Mouse (Mus musculus) heart, embryonic 14.5 days (tissue): ENCODE data around the gene Tcp10a. TPM values are rescaled to one million over a fixed set of nuclear protein-coding genes. Genes with fewer than 3 reads are reported as not detected.
"Not testable (repeated sequence)": the region's sequence is repeated elsewhere in the genome, so short reads cannot be mapped to it uniquely, and the experiment has no call there.

ENCODE experiments used
- ATAC-seq: fragments of 200-750 bp; cut with Nextera tagmentation; 2 replicates; pipeline ENCODE4 v1.8.0; 2017; ENCODE audit warnings: low read depth, moderate TSS enrichment; ENCODE audit not compliant: insufficient number of reproducible peaks, insufficient read depth, low FRiP score
- H3K27ac ChIP-seq, 2 experiments: fragments of 200-500 bp in 1 of 2; fragments of 300-500 bp in 1 of 2; sonication (generic) in 1 of 2; replicated peaks in 1 of 2; 2 replicates each; pipeline ENCODE4 v1.5.1; 2012 to 2014; ENCODE audit warnings: low read depth in 2 of 2, low read length in 2 of 2, control low read depth in 1 of 2, mild to moderate bottlenecking in 1 of 2, mixed read lengths in 1 of 2; ENCODE audit not compliant: control insufficient read depth in 1 of 2, insufficient read depth in 1 of 2
- H3K27me3 ChIP-seq: fragments of 300-500 bp; sonication (generic); 2 replicates; pipeline ENCODE4 v1.6.1; 2014; ENCODE audit warnings: mild to moderate bottlenecking, low read length, control low read depth; ENCODE audit not compliant: control insufficient read depth, insufficient read depth
- H3K36me3 ChIP-seq: fragments of 300-500 bp; sonication (generic); 2 replicates; pipeline ENCODE4 v1.6.1; 2014; ENCODE audit warnings: mild to moderate bottlenecking, control low read depth, low read length, mixed read lengths; ENCODE audit not compliant: control insufficient read depth, insufficient read depth
- H3K4me1 ChIP-seq, 2 experiments: fragments of 200-500 bp in 1 of 2; fragments of 300-500 bp in 1 of 2; sonication (generic) in 1 of 2; 2 replicates each; pipeline ENCODE4 v1.6.1; 2012 to 2014; ENCODE audit warnings: low read length in 2 of 2, control low read depth in 1 of 2, mixed read lengths in 1 of 2; ENCODE audit not compliant: control insufficient read depth in 2 of 2, insufficient read depth in 2 of 2
- H3K4me2 ChIP-seq: fragments of 300-500 bp; sonication (generic); 2 replicates; pipeline ENCODE4 v1.6.1; 2014; ENCODE audit warnings: mild to moderate bottlenecking, low read length
- H3K4me3 ChIP-seq, 2 experiments: fragments of 200-500 bp in 1 of 2; fragments of 300-500 bp in 1 of 2; sonication (generic) in 1 of 2; 2 replicates each; pipeline ENCODE4 v1.5.1; 2012 to 2014; ENCODE audit warnings: low read length in 2 of 2, mild to moderate bottlenecking in 2 of 2, control low read depth in 1 of 2, low read depth in 1 of 2, moderate library complexity in 1 of 2; ENCODE audit not compliant: control insufficient read depth in 1 of 2, insufficient read depth in 1 of 2
- H3K9ac ChIP-seq: fragments of 300-500 bp; sonication (generic); 2 replicates; pipeline ENCODE4 v1.6.1; 2014; ENCODE audit warnings: mild to moderate bottlenecking, low read length
- H3K9me3 ChIP-seq: fragments of 300-500 bp; sonication (generic); 2 replicates; pipeline ENCODE4 v1.6.1; 2016; ENCODE audit warnings: low read length, control low read depth; ENCODE audit not compliant: control insufficient read depth
- WGBS: fragments of 180-500 bp; shearing (Covaris S2); extraction: QIAGEN DNeasy Blood & Tissue Kit; methylation state at CpG from one replicate; pipeline ENCODE4 v1.1.7; 2014; 5-methylcytosine and 5-hydroxymethylcytosine counted together
- polyA plus RNA-seq: library from polyadenylated mRNA; unstranded; fragments of >200 nt; fragmentation: Nextera tagmentation; extraction: Ambion mirVana; gene quantifications from 2 replicates; pipeline ENCODE4 v1.2.1, GENCODE M21; 2014

Tcp10a gene
- polyA plus RNA-seq, 1 experiment from 2014 or later = 0.14 TPM

DNA sequence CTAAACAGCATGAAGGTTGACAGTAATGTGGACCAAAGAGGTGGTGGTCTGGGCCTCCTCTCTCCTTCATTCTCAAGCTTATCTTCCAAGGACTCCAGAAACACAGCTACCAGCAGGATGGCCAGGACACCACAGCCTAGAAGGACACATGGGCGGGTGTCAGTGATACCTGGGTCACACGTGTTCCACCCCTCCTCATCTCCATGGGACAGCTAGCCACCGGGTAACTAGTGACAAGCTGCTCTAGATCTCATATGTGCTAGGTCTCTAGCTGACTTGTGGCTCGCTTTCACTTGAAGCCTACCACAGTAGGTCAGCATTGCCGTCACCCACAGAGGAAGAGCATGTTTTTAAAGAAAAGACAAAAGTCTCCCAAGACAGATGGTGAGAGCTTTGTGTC is 47.4 kb downstream of the Tcp10a start, which contains the start of gene Gm49630:
TSS of gene Gm49630 (minus strand) at position 101 of the 400 bp plus-strand sequence.
- ATAC-seq, H3K4me1 ChIP-seq, H3K9ac ChIP-seq, H3K4me2 ChIP-seq, H3K9me3 ChIP-seq, H3K27me3 ChIP-seq, H3K27ac ChIP-seq, H3K4me3 ChIP-seq, H3K36me3 ChIP-seq: not testable (repeated sequence)
- WGBS = 52% methylated on average over 2 of the region's 5 CpGs

DNA sequence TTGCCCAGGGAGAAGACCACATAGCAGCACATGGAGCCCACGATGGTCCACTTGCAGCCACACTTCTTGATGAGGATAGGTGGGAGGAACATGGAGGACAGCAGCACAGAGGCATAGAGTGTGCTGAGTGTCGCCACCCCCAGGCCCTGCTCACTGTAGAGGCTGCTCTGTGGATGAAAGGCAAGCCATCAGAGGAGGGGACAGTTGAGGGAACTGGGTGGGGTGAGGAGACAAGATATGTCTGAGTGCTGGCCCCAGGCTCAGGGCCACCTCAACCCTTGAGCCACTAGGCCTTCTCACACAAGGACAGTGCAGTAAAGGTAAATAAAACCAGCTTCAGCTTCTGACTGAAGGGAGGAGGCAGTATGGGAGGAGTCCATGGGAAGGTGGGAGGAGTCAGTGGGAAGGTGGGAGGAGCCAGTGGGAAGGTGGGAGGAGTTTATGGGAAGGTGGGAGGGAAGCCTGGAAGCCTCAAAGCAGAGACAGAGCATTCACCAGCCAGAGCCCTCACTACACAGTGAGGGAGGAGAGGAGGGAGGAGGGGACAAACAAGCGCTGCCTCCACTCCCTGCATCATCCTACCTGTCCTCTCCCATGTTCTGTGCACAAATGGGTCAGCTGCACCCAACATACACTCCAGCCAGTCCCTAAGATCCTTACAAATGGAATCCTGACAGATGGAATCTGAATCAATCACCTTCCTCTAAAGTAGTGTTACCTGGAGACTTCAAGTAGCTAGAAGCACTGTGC is 52.7 kb downstream of the Tcp10a start:
- ATAC-seq = 0 out of 2 replicates have a peak, but pooled peaks have one; percentile 49
- H3K9ac ChIP-seq, H3K27me3 ChIP-seq, H3K36me3 ChIP-seq, H3K27ac ChIP-seq, H3K4me2 ChIP-seq, H3K9me3 ChIP-seq, H3K4me1 ChIP-seq, H3K4me3 ChIP-seq: not testable (repeated sequence)
- 86% methylated on average over 1 of the region's 3 CpGs for WGBS

DNA sequence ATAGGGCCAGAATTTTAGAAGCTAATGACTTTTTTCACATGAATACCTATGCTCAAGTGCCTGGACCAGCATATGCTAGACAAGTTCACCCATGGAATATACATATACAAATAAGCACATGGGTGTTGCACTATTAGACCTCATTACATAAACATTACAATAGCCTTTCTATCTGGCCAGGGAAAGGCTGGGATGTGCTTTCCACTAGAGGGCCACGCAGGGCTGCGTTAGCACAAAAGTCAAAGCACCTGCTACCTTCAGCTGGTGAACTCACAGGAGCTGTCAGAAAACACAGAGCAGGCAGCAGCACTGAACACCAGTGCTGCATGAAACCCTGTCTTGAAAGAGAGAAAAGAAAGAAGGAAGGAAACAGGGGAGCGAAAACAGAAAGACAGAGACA is 53.5 kb downstream of the Tcp10a start:
- not testable (repeated sequence) for H3K27me3 ChIP-seq, H3K4me3 ChIP-seq, H3K36me3 ChIP-seq, H3K9ac ChIP-seq, H3K9me3 ChIP-seq, H3K27ac ChIP-seq, H3K4me1 ChIP-seq, H3K4me2 ChIP-seq, ATAC-seq
- 27% methylated on average over 2 of the region's 3 CpGs for WGBS

DNA sequence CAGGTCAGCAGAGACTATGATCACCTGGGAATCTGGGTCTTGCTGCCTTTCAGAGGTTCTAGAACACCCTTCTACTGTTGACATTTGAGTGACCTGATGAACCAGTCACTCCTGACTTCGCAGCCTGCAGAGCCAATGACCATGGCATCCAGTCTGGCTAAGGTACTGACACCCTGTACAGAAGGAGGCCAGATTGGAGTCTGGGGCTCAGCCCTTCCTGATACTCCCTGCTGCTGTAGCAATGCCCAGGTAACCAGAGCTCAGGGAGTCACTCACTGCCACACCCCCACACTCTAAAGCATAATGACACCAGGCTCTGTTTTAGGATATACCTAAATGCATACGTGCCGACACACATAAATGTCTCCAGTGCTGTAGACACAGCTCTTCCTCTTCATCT is 58.3 kb downstream of the Tcp10a start:
- H3K9ac ChIP-seq, ATAC-seq, H3K27ac ChIP-seq, H3K9me3 ChIP-seq, H3K4me1 ChIP-seq, H3K36me3 ChIP-seq, H3K4me2 ChIP-seq, H3K27me3 ChIP-seq, H3K4me3 ChIP-seq: not testable (repeated sequence)
- WGBS = 88% methylated on average over 1 of the region's 3 CpGs

DNA sequence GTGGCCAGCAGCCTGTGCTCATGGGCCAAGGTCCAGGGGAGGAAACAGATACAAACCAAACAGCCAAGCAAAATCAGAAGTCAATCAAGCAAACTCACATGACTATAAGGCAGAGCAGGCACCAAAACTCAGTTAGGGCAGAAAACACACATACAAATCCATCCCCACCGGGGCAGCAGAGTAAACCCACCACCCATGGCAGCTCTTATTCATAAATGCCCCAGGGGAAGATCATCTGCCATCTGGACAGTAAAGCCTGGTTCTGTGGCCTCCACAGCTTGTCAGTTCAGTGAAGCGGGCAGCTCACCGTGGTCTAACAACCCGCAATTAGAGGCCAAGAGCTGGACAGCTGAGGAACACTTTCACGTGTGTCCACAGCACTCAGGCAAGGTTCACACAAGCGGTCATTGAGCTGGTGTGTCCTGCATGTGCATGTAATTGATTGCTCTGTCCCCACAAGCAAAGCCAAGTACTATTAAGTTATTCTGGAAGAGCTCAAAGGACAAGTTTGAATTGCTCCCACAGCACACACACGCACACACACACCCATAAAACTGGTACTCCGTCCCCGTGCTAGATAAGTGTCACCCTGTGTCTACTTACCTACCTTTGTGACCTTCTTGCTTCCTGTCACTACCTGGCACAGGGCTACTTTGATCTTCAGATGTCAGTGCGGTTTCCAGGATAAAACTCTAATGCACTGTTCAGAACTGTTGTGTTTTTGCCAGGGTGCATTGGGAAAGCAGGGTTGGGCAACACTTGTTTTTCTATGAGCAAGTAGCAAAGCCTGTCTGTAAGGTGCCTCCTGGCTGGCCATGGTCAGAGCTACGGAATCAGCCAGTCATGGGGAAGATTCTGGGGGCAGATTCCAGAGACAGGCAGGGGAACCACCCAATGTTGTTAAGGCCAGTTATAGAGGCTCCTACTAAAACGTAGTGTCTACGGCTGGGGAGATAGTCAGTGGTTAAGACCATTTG is 59.0 kb downstream of the Tcp10a start:
- H3K9me3 ChIP-seq, H3K36me3 ChIP-seq, ATAC-seq, H3K27me3 ChIP-seq, H3K4me2 ChIP-seq, H3K9ac ChIP-seq, H3K4me1 ChIP-seq, H3K27ac ChIP-seq, H3K4me3 ChIP-seq: not testable (repeated sequence)
- WGBS = 84% methylated on average over 10 of the region's 13 CpGs

DNA sequence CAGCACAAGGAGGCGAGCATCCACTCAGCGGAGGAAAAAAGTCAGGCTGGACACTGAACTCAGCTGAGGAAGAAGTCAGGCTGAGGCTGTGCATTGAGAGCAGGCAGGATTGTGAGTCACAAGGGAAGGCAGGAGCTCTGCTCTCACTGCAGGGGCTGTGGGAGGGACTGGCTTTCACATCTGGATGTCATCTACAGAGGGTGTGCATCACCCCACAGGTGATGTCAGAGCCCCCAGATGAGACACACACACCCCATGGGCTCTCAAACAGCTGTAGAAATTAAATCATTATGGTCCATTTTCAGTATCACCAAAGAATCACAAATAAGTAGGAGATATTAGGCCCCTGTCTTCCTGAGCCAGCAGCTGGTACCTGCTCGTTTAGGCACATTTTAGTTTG is 60.9 kb downstream of the Tcp10a start, which contains the start of gene Unc93a2:
TSS of gene Unc93a2 (minus strand) at position 101 of the 400 bp plus-strand sequence.
- not testable (repeated sequence) for H3K9ac ChIP-seq, H3K27ac ChIP-seq, H3K4me2 ChIP-seq, H3K4me3 ChIP-seq, H3K9me3 ChIP-seq, H3K27me3 ChIP-seq, H3K36me3 ChIP-seq, H3K4me1 ChIP-seq, ATAC-seq
- 78% methylated on average over 3 of the region's 3 CpGs for WGBS

DNA sequence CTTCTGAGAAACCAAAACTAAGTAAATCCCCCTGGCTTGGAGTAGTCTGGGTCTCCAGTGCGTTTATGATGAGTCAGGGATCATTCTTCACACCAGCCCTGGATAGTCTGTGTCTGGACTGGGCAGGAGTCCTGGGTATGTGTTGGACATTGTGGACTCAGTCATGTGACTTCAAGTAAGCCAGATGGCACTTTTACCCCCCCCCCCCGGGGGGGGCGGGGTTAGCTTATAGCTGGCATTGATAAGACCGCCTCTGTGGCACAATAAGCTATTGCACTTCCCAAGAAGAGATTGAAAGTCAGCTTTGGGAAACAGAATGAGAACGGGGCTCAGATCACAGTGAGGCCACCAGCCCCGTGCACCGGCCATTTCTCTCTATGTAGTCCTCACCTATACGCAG is 61.6 kb downstream of the Tcp10a start:
- H3K27me3 ChIP-seq, ATAC-seq, H3K9me3 ChIP-seq, H3K4me1 ChIP-seq, H3K4me2 ChIP-seq, H3K9ac ChIP-seq, H3K27ac ChIP-seq, H3K4me3 ChIP-seq, H3K36me3 ChIP-seq: not testable (repeated sequence)
- 64% methylated on average over 8 of the region's 8 CpGs for WGBS
